Mouse (Mus musculus) bone marrow, adult 2 months (tissue): Measurements from ENCODE around the gene Ube2v1.

Experiments used
- CTCF ChIP-seq: fragments of 200-500 bp; IDR thresholded peaks from 2 replicates; pipeline ENCODE4 v1.5.1; 2011; ENCODE audit warnings: low read length, control low read depth; ENCODE audit not compliant: control insufficient read depth, insufficient read depth
- POLR2A ChIP-seq: fragments of 200-500 bp; IDR thresholded peaks from 2 replicates; pipeline ENCODE4 v1.6.1; 2011; ENCODE audit warnings: low read depth, mild to moderate bottlenecking, control low read depth, low read length, borderline replicate concordance; ENCODE audit not compliant: control insufficient read depth

DNA sequence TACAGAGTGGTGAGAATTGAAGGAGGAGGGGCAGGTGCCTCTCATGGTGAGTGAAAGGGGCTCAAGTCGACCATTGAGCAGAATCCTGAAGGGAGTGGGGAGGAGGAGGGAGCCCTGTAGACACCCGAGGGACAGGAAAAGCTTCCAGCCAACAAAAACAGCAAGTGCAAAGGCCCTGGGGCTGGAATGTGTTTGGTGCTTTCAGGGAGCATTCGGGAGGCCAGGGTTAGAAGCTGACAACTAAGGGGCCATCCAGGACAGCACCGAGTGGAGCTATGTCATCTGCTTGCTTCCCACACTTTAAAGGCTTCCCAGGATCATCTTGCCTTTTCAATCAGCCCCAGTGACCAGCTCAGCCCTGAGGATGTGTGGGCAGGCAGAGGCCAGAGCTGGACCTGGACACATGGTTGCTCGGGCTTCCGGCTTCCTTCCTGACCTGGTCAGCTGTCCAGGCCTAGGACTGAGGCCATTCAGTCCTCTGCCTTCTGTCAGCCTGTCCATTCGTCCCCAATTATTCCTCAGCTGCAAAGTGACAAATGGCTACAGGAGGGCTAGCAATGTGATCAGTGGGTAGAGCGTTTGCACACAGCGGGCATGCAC lies 54.6 kb downstream of the Ube2v1 start:
- TF ChIP-seq CTCF, result no peak
- no peak for TF ChIP-seq POLR2A
